Mouse (Mus musculus) neutrophil, adult 65 days (primary cell): Measurements from ENCODE around the gene Stat2. TPM values are rescaled to one million over a fixed set of nuclear protein-coding genes. Genes with fewer than 3 reads are reported as not detected.

Experiments
- total RNA-seq: library from RNA; stranded (reverse); gene quantifications from 2 replicates; pipeline ENCODE4 v1.2.4, GENCODE M21; 2023

The Stat2 gene
- total RNA-seq: 34.0 and 36.3 TPM in 2 replicates

DNA sequence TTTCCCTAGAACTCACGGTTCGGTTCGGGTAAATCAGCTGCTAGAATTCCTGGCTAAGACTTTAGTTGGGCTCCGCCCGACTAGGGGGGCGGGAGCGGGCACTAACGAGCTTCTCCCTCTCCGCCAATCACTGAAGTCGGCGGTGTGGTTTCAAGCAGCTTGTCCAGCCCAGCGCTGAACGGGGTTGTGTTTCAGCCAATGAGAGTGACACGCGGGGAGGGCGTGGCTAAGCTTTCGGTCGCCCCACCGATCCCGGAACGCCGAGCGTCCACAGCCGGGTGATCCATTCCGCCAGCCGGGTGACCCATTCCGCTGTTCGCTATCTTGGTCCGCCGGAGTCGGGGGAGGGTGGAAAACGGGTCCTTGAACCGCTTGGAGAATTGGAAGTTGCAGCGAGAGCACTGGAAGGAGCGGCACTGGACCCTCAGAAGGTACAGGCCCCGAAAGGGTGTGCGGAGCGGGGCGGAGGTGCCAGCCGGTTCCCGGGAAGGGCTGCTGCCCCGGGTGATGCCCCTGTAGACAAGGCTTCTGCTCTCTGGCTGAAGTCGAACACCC is at the start of gene Stat2:
Stat2 (plus strand) TSS at position 273 of the 555 bp plus-strand sequence.

DNA sequence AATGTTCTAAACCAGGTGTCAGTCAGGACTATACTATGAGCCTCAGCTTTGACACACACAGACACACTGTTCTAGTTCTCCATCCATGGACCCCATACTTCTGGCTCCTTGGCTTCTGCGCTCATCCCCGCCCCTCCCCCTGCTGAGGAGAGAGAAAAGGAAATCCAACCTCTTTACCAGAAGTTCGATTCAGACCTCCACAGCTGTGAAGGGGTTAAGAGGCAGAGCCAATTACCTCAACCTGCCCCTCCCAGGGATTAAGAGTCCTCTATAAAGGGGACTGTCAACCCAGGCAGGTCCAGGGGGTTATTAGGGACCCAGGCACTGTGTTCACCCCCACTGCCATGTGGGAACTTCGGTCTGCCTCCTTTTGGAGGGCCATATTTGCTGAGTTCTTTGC is 44.8 kb upstream of the Stat2 start, which contains the start of gene Mip:
Mip (plus strand) TSS at position 301 of the 400 bp plus-strand sequence.

DNA sequence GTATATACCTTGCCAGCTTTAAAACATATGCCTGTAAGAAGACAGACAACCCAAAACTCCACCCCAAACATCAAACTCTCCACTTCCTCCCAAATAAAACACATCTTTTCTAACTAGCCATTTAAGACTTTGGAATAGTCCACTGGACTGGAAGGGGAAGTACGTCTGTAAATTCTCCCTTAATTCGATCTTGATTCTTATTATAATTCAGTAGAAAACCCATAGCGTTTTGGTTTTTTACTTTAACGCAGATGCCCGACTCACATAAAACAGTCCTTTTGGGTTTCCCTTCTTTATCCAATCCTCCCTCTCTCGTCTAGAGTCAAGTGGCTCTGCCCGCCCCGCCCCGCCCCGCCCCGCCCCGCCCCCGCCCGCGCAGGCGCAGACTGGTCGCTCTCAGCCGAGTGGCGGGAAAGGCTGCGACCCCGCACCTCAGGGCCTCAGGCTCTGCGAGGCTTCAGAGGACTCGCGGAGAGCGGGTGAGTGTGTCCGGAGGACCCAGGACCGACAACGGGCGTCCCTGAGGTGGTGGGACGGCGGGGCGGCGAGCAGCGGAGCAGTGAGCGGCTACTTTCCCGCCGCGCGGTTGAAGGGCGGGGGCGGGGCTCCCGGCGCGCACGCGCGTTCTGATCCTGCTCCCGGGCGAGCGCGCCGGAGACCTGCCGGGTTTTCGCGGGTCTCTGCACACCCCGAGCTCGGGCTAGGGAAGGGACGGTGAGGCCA is 38.5 kb upstream of the Stat2 start, which contains the start of gene Timeless:
Timeless (plus strand) TSS at position 369 of the 723 bp plus-strand sequence.

DNA sequence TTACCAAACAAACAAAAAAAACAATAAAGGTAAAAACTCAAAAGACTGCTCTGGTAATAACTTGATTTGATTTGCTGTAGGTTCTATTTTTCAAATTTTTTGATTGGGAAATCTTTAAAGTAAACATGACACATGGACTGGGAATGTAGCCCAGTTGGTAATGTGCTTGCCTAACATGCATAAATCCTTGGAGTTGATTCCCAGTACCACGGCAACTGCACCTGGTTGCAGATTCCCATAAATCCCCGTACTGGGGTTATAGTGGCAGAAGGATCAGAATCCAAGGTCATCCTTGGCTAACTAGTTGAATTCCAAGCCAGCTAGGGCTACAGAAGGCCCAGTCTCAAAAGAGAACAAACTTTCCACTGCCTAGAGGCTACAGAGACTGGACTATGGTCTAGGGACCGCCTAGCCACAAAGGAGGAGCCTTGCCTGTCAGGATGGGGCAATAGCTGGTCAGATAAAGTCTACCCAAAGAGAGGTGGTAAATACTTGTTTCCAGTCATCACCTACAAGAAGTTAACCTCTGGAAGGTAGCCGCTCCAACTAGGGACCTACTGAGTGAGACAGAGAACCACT is 16.6 kb upstream of the Stat2 start, which contains the start of gene Apon:
Apon (plus strand) TSS at position 420 of the 579 bp plus-strand sequence.

DNA sequence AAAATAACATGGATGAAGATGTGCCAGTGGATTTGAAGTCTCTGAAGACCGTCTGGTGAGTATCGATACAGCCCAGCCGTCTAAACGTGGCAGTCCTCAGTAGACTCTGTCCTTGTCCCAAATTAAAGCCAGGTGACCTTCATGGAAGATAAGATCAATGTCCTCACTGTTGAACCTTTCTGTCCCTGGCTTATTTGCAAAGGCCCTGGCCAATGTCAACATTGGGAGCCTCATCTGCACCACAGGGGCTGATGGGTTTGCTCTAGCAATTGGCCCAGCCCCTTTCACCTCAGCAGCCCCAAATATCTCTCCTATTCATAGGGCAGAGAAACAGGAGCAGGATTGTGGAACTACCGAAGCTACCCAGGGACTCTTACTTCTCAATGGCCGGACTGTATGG is 2.0 kb upstream of the Stat2 start, which contains the start of gene Apof:
Apof (plus strand) TSS at position 301 of the 400 bp plus-strand sequence.

DNA sequence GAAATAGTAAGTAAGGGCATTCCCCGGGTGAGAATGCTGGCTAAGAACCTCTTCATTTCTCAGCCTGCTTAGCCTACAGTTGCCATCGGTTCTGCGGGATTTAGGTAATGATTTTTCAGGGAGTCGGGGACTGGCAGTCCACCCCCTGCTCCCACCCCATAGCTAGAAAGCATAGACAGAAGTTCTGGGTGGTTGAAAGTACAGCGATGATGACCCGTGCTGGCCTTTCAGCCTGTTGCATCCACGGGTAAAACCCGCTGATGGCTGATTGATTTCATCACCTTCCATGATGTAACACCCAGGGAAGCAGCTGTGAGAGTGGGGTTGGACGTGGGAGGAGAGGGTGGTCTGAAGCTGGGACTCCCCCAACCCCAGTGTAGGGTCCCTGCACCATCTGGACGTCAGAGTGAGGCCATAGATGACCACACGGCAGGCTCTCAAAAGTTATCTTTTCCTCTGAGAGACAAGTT is 28.4 kb downstream of the Stat2 start, which contains the start of gene Il23a:
Il23a (minus strand) TSS at position 51 of the 470 bp plus-strand sequence.

DNA sequence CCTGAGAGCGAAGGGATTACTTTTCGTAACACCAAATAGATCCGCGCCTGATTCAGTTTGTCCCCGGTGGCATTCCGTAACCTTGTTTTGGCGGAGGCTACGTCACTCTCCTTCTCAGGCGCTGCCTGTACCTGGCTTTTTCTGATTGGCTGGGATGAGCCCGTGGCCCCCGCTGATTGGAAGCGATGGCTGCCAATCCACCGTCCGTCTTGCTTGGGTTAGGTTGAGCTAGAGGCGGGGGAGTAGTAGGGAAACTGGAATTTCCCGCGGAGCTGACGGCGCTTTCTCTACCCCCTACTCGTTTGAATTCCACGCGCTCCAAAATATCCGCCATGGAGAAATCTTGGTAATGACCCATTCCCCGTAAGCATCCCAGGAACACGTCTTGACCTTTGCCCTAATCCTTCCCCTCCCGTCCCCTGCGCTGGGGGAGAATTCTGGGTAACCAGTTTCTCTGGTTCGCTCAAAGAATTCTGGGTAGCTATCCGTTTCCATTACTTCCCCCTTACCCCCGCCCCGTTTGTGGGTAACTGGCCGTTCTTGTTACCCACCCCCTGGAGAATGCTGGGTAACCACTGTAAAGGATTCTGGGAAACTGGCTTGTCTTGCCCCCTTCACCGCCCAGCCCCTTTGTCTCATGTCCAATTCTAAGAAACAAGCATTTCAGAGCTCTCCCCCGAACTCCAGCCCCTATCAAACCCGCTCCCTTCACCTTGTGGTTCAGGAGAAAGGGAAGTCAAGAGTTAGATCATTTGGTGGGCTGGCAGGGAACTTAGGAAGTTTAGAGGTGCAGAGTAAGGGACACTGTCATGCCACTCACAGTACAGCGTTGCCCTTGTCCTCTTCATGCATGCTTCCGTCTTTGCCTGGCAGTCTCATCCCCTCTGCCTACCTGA is 33.0 kb downstream of the Stat2 start, which contains the start of gene Pan2:
Pan2 (plus strand) TSS at position 210 of the 896 bp plus-strand sequence.

DNA sequence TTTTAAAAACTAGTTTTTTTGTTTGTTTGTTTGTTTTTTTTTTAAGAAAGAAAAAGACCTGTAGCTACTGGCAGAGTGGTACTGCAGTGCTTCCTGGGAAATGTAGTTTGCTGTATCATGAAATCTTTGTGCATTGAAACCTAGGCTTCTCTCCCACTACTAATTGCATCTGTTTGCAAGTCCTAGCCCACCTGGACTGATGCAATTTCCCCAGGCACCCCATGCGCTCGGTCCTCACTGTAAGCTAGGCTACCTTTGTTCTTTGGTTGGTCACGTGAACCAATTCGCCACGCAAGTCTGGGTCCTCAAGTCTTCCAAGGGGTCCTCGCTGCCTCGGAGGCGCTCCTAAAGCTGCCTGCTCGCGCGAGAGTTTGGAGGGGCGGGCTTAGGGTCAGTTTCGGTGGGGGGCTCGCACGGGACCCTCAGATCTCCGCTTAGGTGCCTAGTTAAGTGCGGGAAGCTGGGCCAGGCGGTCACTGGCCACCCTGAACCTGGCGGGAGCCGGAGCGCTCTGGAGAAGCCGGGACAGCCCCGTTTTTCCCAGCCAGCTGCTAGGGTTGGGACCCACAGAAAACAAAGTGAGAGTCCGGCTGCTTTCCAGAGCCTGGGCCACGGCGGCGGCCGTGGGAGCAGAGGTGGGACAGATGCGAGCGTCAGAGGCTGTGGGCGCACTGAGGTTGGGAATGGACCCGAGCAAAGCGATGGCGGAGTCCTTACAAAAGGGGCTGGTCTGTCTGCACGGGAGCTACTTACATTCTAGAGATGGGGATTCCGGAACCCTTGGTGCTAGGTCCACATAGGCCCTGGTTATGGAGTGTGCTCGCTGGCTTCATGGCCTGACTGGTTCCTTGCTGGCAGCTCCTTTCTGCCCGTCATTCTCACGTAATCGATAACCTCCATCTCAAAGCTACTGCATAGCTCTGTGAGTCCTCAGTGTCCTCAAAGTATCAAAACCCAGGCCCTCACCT is 52.1 kb downstream of the Stat2 start, which contains the start of gene Cnpy2:
Cnpy2 (plus strand) TSS at position 319 of the 968 bp plus-strand sequence.

DNA sequence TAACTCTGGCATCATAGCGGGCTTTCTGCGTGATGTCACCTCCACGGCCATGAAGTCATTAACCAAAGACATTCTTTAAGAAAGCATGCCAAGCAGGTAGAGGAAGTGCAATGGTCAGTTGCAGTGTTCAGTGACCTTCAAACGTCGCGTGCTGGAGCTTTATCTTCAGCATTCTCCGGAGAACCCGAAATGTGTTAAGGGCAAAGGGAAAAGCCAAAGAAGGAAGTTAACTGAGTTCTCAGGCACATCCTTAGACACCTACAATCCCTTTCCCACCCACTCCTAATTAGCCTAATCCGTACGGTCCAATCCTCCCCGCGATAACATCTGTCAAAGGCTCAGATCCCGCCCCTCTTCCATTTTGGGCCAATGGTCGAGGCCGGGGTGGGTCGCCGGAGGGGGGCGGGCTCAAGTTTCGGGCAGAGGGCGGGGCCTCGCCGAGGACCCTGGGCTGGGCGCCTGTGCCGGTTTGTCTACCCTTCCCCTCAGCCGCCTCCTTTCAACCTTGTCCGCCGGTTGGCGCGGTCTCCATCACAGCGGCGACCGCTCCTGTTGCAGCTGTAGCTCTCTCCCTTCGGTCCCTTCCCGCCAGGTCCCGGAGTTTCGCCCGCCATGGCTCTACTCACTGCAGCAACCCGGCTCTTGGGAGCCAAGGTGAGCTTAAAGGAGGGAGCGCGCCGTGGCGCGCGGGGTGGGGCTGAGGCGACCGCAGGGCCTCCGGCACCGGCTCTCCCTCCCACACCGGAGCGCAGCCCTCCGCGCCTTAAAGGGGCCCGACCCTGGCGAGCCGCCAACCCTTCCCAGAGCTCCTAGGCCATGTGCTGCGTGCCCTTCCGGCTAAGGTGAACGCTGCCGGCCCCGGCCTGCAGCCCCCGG is 67.2 kb downstream of the Stat2 start, which contains the start of gene Cs:
Cs (plus strand) TSS at position 429 of the 876 bp plus-strand sequence.

Other genes starting within 250 kb of the Stat2 start
- gene Naca, start 235.0 kb upstream of the Stat2 start, total RNA-seq: 253 and 267 TPM in 2 replicates
- 57.2 and 61.0 TPM in 2 replicates for gene Ptges3, start 211.6 kb upstream of the Stat2 start, total RNA-seq
- gene Atp5b, start 187.3 kb upstream of the Stat2 start, total RNA-seq: 384 and 435 TPM in 2 replicates
- 104 and 125 TPM in 2 replicates for gene Baz2a, start 179.0 kb upstream of the Stat2 start, total RNA-seq
- gene Rbms2, start 90.3 kb upstream of the Stat2 start, total RNA-seq: 9.4 and 10.1 TPM in 2 replicates
- 1.4 TPM in 1 of 2 replicates, not detected in the other for gene Gls2, start 76.1 kb upstream of the Stat2 start, total RNA-seq
- gene Spryd4, start 58.8 kb upstream of the Stat2 start, total RNA-seq: 3.9 and 5.2 TPM in 2 replicates
- not detected in 2 replicates for gene Mip, start 44.7 kb upstream of the Stat2 start, total RNA-seq
- gene Timeless, start 38.5 kb upstream of the Stat2 start, total RNA-seq: 21.0 and 30.8 TPM in 2 replicates
- 0.44 TPM in 1 of 2 replicates, not detected in the other for gene Apon, start 16.5 kb upstream of the Stat2 start, total RNA-seq
- not detected in 2 replicates for gene Apof, start 1.9 kb upstream of the Stat2 start, total RNA-seq
- gene Il23a, start 28.2 kb downstream of the Stat2 start, total RNA-seq: 0.79 and 1.2 TPM in 2 replicates
- 26.5 and 36.7 TPM in 2 replicates for gene Pan2, start 32.8 kb downstream of the Stat2 start, total RNA-seq
- 25.3 and 30.7 TPM in 2 replicates for gene Cnpy2, start 51.9 kb downstream of the Stat2 start, total RNA-seq
- 85.9 and 94.3 TPM in 2 replicates for gene Cs, start 67.2 kb downstream of the Stat2 start, total RNA-seq
- gene Coq10a, start 98.4 kb downstream of the Stat2 start, total RNA-seq: 15.2 and 19.1 TPM in 2 replicates
- 29.8 and 44.1 TPM in 2 replicates for gene Ankrd52, start 106.6 kb downstream of the Stat2 start, total RNA-seq
- gene Slc39a5, start 130.7 kb downstream of the Stat2 start, total RNA-seq: not detected in 2 replicates
- gene Nabp2, start 140.9 kb downstream of the Stat2 start, total RNA-seq: 23.4 and 31.8 TPM in 2 replicates
- 37.4 and 48.3 TPM in 2 replicates for gene Rnf41, start 141.1 kb downstream of the Stat2 start, total RNA-seq
- gene Smarcc2, start 188.7 kb downstream of the Stat2 start, total RNA-seq: 79.4 TPM in 2 replicates
- 1,119 and 1,205 TPM in 2 replicates for gene Myl6, start 223.6 kb downstream of the Stat2 start, total RNA-seq
- 1.9 and 2.0 TPM in 2 replicates for gene Myl6b, start 228.1 kb downstream of the Stat2 start, total RNA-seq